7 mouse cellular contexts compared by ENCODE assay signal in the genomic region with DNA sequence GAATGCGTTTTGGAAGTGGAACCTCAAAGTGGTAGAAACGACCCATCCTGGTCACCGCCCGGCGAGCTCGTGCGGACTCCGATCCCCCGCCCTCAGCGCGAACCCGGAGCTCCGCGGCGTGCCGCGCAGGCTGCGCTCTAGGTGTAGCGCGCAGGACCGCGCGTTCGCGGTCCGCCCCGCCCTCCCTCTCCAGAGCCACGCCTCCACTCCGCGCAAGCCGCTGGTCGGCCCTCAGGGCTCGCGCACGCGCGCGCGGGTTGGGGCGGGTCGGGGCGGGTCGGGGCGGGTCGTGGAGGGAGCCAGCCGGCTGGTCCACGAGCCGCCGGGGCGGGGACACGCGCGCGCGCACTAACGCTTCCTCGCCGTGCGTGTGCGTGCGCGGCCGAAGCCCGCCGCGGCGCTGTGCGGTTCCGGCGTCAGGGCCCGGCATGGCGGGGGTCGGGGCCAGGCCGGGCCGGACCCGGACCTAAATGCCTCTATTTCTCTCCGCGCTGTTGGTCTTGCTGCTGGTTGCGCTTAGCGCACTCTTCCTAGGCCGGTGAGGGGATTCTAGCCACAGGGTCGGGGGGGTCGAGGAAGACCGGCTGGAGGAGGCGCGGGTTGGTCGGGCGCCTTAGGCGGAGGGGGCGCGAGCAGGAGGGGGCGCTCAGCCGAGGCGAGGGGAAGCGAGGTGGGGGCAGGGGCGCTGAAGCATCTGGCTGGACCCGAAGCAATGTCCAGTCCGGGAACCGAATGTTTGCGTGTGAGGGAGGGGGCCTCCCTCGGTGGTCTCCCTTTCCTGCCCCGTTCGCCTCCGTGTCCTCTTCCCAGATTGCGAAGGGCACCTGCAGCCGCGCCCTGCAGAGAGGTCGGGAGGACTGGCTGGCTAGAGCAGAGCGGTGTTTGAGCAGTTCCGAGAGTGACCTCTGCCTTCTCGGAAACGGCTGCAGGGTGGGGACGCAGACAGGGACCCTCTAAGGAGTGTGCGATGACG. TPM values are rescaled to one million over a fixed set of nuclear protein-coding genes. Genes with fewer than 3 reads are reported as not detected.
A peak's percentile ranks its signal among the peaks of the same experiment; 100 is the strongest.
DNase-seq lines count a peak whose midpoint lies in the region; ATAC-seq lines count a peak whose summit lies in the region.

A gene (plus strand): TSS at position 373 of the 973 bp plus-strand sequence.

- peak within 1 kb of the TSS; percentile 96 for H3K4me3 ChIP-seq in embryonic facial prominence, embryonic 10.5 days
- H3K4me3 ChIP-seq in limb, embryonic 10.5 days, result peak within 1 kb of the TSS; percentile 94
- peak within 1 kb of the TSS; percentile 87 for H3K4me3 ChIP-seq in midbrain, embryonic 13.5 days (replicated peaks)

- DNase-seq in adrenal gland, postnatal 10 days, result peak; percentile 95
- peak; percentile 97 for DNase-seq in embryonic facial prominence, embryonic 10.5 days (ENCODE audit: low spot score)
- DNase-seq in kidney, adult 11 months, result peak; percentile 90
- DNase-seq in limb, embryonic 10.5 days (ENCODE audit: low spot score), result peak; percentile 98
- DNase-seq in spleen, adult 12 weeks (ENCODE audit: low spot score), result peak; percentile 89

- H3K9ac ChIP-seq in midbrain, embryonic 13.5 days (replicated peaks), result peak within 1 kb of the TSS; percentile 83

- peaks cover 37% of the 10 kb centered on the region for H3K36me3 ChIP-seq in embryonic facial prominence, embryonic 10.5 days (replicated peaks)
- peaks cover 43% of the 10 kb centered on the region for H3K36me3 ChIP-seq in limb, embryonic 10.5 days
- H3K36me3 ChIP-seq in midbrain, embryonic 13.5 days, result peaks cover 34% of the 10 kb centered on the region

- no peaks in the 10 kb centered on the region for H3K9me3 ChIP-seq in embryonic facial prominence, embryonic 10.5 days
- no peaks in the 10 kb centered on the region for H3K9me3 ChIP-seq in limb, embryonic 10.5 days (replicated peaks)
- no peaks in the 10 kb centered on the region for H3K9me3 ChIP-seq in midbrain, embryonic 13.5 days

- peaks cover 13% of the 10 kb centered on the region for H3K4me1 ChIP-seq in embryonic facial prominence, embryonic 10.5 days
- peaks cover 9% of the 10 kb centered on the region for H3K4me1 ChIP-seq in limb, embryonic 10.5 days
- peaks cover 16% of the 10 kb centered on the region for H3K4me1 ChIP-seq in midbrain, embryonic 13.5 days (replicated peaks)

- WGBS in embryonic facial prominence, embryonic 10.5 days, result under 1% methylated on average over 115 of the region's 115 CpGs
- WGBS in limb, embryonic 10.5 days, result under 1% methylated on average over 115 of the region's 115 CpGs
- under 1% methylated on average over 114 of the region's 115 CpGs for WGBS in midbrain, embryonic 13.5 days

- peaks cover 19% of the 10 kb centered on the region for H3K27me3 ChIP-seq in embryonic facial prominence, embryonic 10.5 days (replicated peaks; ENCODE audit: low read depth, poor library complexity, severe bottlenecking)
- peaks cover 10% of the 10 kb centered on the region for H3K27me3 ChIP-seq in limb, embryonic 10.5 days (ENCODE audit: low read depth, poor library complexity, severe bottlenecking)
- H3K27me3 ChIP-seq in midbrain, embryonic 13.5 days, result peaks cover 13% of the 10 kb centered on the region

- peak; percentile 90 for ATAC-seq in granulocyte monocyte progenitor cell, adult 5-6 weeks (replicated peaks; ENCODE audit: poor library complexity, severe bottlenecking)
- ATAC-seq in midbrain, embryonic 13.5 days, result peak; percentile 95

- H3K4me2 ChIP-seq in midbrain, embryonic 13.5 days (replicated peaks), result peak within 1 kb of the TSS; percentile 82

- H3K27ac ChIP-seq in embryonic facial prominence, embryonic 10.5 days (replicated peaks), result peak within 1 kb of the TSS; percentile 93
- peak within 1 kb of the TSS; percentile 93 for H3K27ac ChIP-seq in limb, embryonic 10.5 days
- H3K27ac ChIP-seq in midbrain, embryonic 13.5 days, result peak within 1 kb of the TSS; percentile 84

RNA-seq across cellular contexts. Expression of the gene that starts here (rescaled TPM):
- total RNA-seq in adrenal gland, postnatal 10 days (2021), result 100 to 1,000 TPM; 138 to 184 TPM
- polyA plus RNA-seq in embryonic facial prominence, embryonic 10.5 days (2016; fragmentation: Nextera tagmentation; extraction: Ambion mirVana), result 60.4 and 72.1 TPM in 2 replicates
- 67.9 and 73.6 TPM in 2 replicates for total RNA-seq in granulocyte monocyte progenitor cell, adult 5-6 weeks (2014; fragmentation: Nextera tagmentation)
- total RNA-seq in granulocyte monocyte progenitor cell, adult 5-6 weeks (2017), result 70.6 and 76.0 TPM in 2 replicates
- 63.6 and 68.9 TPM in 2 replicates for polyA plus RNA-seq in limb, embryonic 10.5 days (2016; fragmentation: Nextera tagmentation; extraction: Ambion mirVana)
- polyA plus RNA-seq in midbrain, embryonic 13.5 days (2015; fragmentation: Nextera tagmentation; extraction: Ambion mirVana), result 60.6 and 62.3 TPM in 2 replicates

Comparison
In these comparisons a context has a peak if more than half of its experiments do, and no peak if none do; other contexts are left out.
1. Peak in every context shown above with its lines: DNase-seq, ATAC-seq, H3K4me3 ChIP-seq and H3K27ac ChIP-seq.